Mouse (Mus musculus) C2C12 (cell line): Measurements from ENCODE around the gene Meiob.

Experiments
- CEBPB ChIP-seq: IDR thresholded peaks from one replicate; pipeline ENCODE4 v1.6.1; 2011; ENCODE audit warnings: low read depth, mild to moderate bottlenecking, control low read depth, moderate library complexity
- CTCF ChIP-seq: IDR thresholded peaks from one replicate; pipeline ENCODE4 v1.5.1; 2011; ENCODE audit not compliant: control insufficient read depth, insufficient read depth, insufficient read length
- FOSL1 ChIP-seq: IDR thresholded peaks from one replicate; pipeline ENCODE4 v1.8.0; 2011; ENCODE audit warnings: mild to moderate bottlenecking, low read length; ENCODE audit not compliant: poor library complexity, insufficient read depth, severe bottlenecking
- MAX ChIP-seq: IDR thresholded peaks from one replicate; pipeline ENCODE4 v1.6.1; 2011; ENCODE audit warnings: mild to moderate bottlenecking, control low read depth
- MYOD1 ChIP-seq: IDR thresholded peaks from one replicate; pipeline ENCODE4 v1.6.1; 2011; ENCODE audit warnings: low read depth; ENCODE audit not compliant: control insufficient read depth, insufficient read length
- MYOG ChIP-seq: IDR thresholded peaks from one replicate; pipeline ENCODE4 v1.6.1; 2011; ENCODE audit not compliant: control insufficient read depth, insufficient read length; ENCODE audit errors: extremely low read depth
- USF1 ChIP-seq: IDR thresholded peaks from one replicate; pipeline ENCODE4 v1.6.1; 2011; ENCODE audit warnings: low read depth, mild to moderate bottlenecking, control low read depth, moderate library complexity

DNA sequence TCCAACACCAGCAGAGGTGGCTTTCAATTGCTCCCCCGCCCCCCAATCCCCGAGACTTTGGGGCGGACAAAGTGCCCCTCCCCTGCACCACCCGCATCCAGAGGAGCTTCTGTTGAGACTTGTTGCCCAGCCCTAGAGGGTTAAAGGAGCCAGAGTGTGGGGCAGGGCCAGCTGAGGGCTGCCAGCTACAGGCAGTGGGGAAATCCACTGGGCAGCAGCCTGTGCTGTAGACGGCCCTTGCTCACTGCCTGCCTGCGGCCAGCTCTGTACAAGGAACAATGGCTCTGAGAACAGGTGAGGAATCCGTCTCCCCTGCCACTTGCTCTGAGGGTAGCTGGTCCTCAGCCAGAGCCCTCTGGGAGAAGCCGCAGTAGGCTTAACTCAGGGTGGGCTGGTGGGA lies 74.4 kb downstream of the Meiob start:
- TF ChIP-seq MYOD1 (no peak), CTCF (no peak), USF1 (no peak), MAX (no peak), FOSL1 (no peak), CEBPB (no peak), MYOG (no peak)
